9 mouse cellular contexts compared by ENCODE assay signal in the genomic region with DNA sequence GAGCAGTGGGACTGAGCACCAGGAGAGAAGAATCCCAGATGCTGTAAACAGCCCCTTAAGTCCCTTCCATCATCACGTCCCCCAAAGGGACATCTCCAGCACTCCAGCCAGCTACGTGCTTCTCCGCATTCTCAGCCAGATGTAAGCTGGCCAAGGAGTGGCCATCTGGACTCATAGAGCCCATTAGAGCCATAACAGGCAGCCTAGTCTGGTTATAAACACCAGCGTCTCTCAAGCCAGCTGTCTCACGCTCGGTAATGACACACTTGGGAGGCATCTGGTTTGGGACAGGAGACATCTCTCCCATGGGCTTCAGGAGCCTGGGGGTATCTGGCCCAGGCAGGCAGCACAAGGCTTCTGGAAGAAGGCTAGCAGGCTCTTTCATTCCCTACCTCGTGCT. TPM values are rescaled to one million over a fixed set of nuclear protein-coding genes. Genes with fewer than 3 reads are reported as not detected.
DNase-seq lines count a peak whose midpoint lies in the region; ATAC-seq and TF ChIP-seq lines count a peak whose summit lies in the region.
"Had no signal": no experiment of that assay in that cellular context is flagged by ENCODE, and none has a peak within 500 bp of the region (broad histone marks: within the 10 kb centered on the region; RNA-seq: fewer than 3 reads in every experiment).

No protein-coding gene starts in this region.

- 77% methylated on average over 7 of the region's 7 CpGs for WGBS in forebrain, embryonic 14.5 days
- 75% methylated on average over 7 of the region's 7 CpGs for WGBS in forebrain, embryonic 15.5 days
- WGBS in limb, embryonic 10.5 days = 28% methylated on average over 7 of the region's 7 CpGs
- 60% methylated on average over 7 of the region's 7 CpGs for WGBS in thymus, adult 2 months

- no peaks in the 10 kb centered on the region for H3K27me3 ChIP-seq in forebrain, embryonic 14.5 days (replicated peaks; ENCODE audit: control insufficient read depth, insufficient read depth, low read length)
- H3K27me3 ChIP-seq in forebrain, embryonic 15.5 days = no peaks in the 10 kb centered on the region
- 0 out of 2 replicates have a peak, but pooled peaks cover 12% of the 10 kb centered on the region for H3K27me3 ChIP-seq in limb, embryonic 10.5 days (ENCODE audit: low read depth, poor library complexity, severe bottlenecking)
- no peaks in the 10 kb centered on the region for H3K27me3 ChIP-seq in thymus, adult 2 months (ENCODE audit: control insufficient read depth, insufficient read depth, low read length)

- TF ChIP-seq POLR2A in thymus, adult 2 months (IDR thresholded peaks at IDR 0.05; ENCODE audit: control insufficient read depth, extremely low read depth, insufficient read depth, low read length, poor library complexity) = no peak

- DNase-seq in forebrain, embryonic 14.5 days (ENCODE audit: low spot score) = peak; percentile 33
- DNase-seq in MN1 (ENCODE audit: low spot score) = peak; percentile 96
- DNase-seq in gastrocnemius, postnatal 10 days = peak; percentile 32
- peak; percentile 49 for DNase-seq in limb, embryonic 10.5 days (ENCODE audit: low spot score)
- DNase-seq in thymus, adult 2 months = no peak
- DNase-seq in layer of hippocampus, postnatal 14 days (ENCODE audit: low spot score in 2 of 2) = no peak
- DNase-seq: liver, embryonic 13.5 days had no signal

- ATAC-seq in forebrain, embryonic 14.5 days = no peak
- no peak for ATAC-seq in forebrain, embryonic 15.5 days (replicated peaks)
- no peak for ATAC-seq in granulocyte monocyte progenitor cell, adult 5-6 weeks (replicated peaks; ENCODE audit: poor library complexity, severe bottlenecking)

- H3K9me3 ChIP-seq in forebrain, embryonic 14.5 days (replicated peaks; ENCODE audit: control insufficient read depth, low read length) = no peaks in the 10 kb centered on the region
- no peaks in the 10 kb centered on the region for H3K9me3 ChIP-seq in forebrain, embryonic 15.5 days
- H3K9me3 ChIP-seq in limb, embryonic 10.5 days (replicated peaks) = no peaks in the 10 kb centered on the region
- H3K9me3 ChIP-seq: liver, embryonic 13.5 days had no signal

- H3K9ac ChIP-seq in forebrain, embryonic 14.5 days (ENCODE audit: low read length) = no peak overlapping the region
- no peak overlapping the region for H3K9ac ChIP-seq in forebrain, embryonic 15.5 days (replicated peaks)
- H3K9ac ChIP-seq: liver, embryonic 13.5 days had no signal

- no peaks in the 10 kb centered on the region for H3K4me1 ChIP-seq in forebrain, embryonic 14.5 days (ENCODE audit: control insufficient read depth, insufficient read depth, low read length)
- H3K4me1 ChIP-seq in forebrain, embryonic 15.5 days = peaks cover 7% of the 10 kb centered on the region; the same call in 1 of the 2 replicates
- peaks cover 21% of the 10 kb centered on the region for H3K4me1 ChIP-seq in limb, embryonic 10.5 days
- H3K4me1 ChIP-seq in thymus, adult 2 months (replicated peaks; ENCODE audit: control insufficient read depth, insufficient read depth, low read length) = no peaks in the 10 kb centered on the region
- H3K4me1 ChIP-seq: liver, embryonic 13.5 days had no signal

- H3K27ac ChIP-seq in forebrain, embryonic 14.5 days (ENCODE audit: low read depth, low read length) = no peak overlapping the region
- no peak overlapping the region for H3K27ac ChIP-seq in forebrain, embryonic 15.5 days (replicated peaks)
- H3K27ac ChIP-seq in limb, embryonic 10.5 days = no peak overlapping the region
- no peak overlapping the region for H3K27ac ChIP-seq in thymus, adult 2 months (ENCODE audit: control insufficient read depth, insufficient read depth, low read length)
- H3K27ac ChIP-seq: liver, embryonic 13.5 days had no signal

- H3K36me3 ChIP-seq in forebrain, embryonic 14.5 days (ENCODE audit: control insufficient read depth, insufficient read depth, low read length) = no peaks in the 10 kb centered on the region
- H3K36me3 ChIP-seq in forebrain, embryonic 15.5 days = no peaks in the 10 kb centered on the region
- H3K36me3 ChIP-seq in limb, embryonic 10.5 days = no peaks in the 10 kb centered on the region
- no peaks in the 10 kb centered on the region for H3K36me3 ChIP-seq in thymus, adult 2 months (ENCODE audit: control insufficient read depth, insufficient read depth, low read length)
- H3K36me3 ChIP-seq: liver, embryonic 13.5 days had no signal

- H3K4me2 ChIP-seq in forebrain, embryonic 14.5 days (ENCODE audit: low read length) = no peak overlapping the region
- no peak overlapping the region for H3K4me2 ChIP-seq in forebrain, embryonic 15.5 days (replicated peaks)
- H3K4me2 ChIP-seq: liver, embryonic 13.5 days had no signal

- H3K4me3 ChIP-seq in forebrain, embryonic 14.5 days (ENCODE audit: low read depth, low read length) = no peak overlapping the region
- H3K4me3 ChIP-seq in forebrain, embryonic 15.5 days = no peak overlapping the region
- H3K4me3 ChIP-seq in limb, embryonic 10.5 days = no peak overlapping the region
- H3K4me3 ChIP-seq in thymus, adult 2 months (ENCODE audit: control insufficient read depth, insufficient read depth, low read length) = no peak overlapping the region
- H3K4me3 ChIP-seq: liver, embryonic 13.5 days had no signal

- no peak for TF ChIP-seq CTCF in thymus, adult 2 months (IDR thresholded peaks at IDR 0.05; ENCODE audit: borderline replicate concordance, control insufficient read depth, extremely low read depth, insufficient read depth, low read length, poor library complexity)

RNA-seq across cellular contexts. Expression of a gene that starts 11.8 kb away (rescaled TPM):
- polyA plus RNA-seq in forebrain, embryonic 14.5 days (2014; fragmentation: Nextera tagmentation; extraction: Ambion mirVana) = 2.3 and 3.8 TPM in 2 replicates
- polyA plus RNA-seq in forebrain, embryonic 15.5 days (2015; fragmentation: Nextera tagmentation; extraction: Ambion mirVana) = 1.1 and 1.9 TPM in 2 replicates
- not detected for total RNA-seq in gastrocnemius, postnatal 10 days (2021)
- polyA plus RNA-seq in limb, embryonic 10.5 days (2016; fragmentation: Nextera tagmentation; extraction: Ambion mirVana) = not detected in 2 replicates
- 0.23 and 0.43 TPM in 2 replicates for polyA plus RNA-seq in thymus, adult 2 months (2012; rRNA removed)
- total RNA-seq in granulocyte monocyte progenitor cell, adult 5-6 weeks (2014; fragmentation: Nextera tagmentation) = not detected in 2 replicates
- total RNA-seq in granulocyte monocyte progenitor cell, adult 5-6 weeks (2017) = not detected in 2 replicates
- 10 to 100 TPM; 13.1 to 16.7 TPM for total RNA-seq in layer of hippocampus, postnatal 14 days (2021)
- polyA plus RNA-seq: liver, embryonic 13.5 days had no signal

RNA-seq across cellular contexts. Expression of a gene that starts 52.4 kb away (rescaled TPM):
- 14.4 and 18.5 TPM in 2 replicates for polyA plus RNA-seq in forebrain, embryonic 14.5 days (2014; fragmentation: Nextera tagmentation; extraction: Ambion mirVana)
- 15.2 and 17.6 TPM in 2 replicates for polyA plus RNA-seq in forebrain, embryonic 15.5 days (2015; fragmentation: Nextera tagmentation; extraction: Ambion mirVana)
- total RNA-seq in gastrocnemius, postnatal 10 days (2021) = 1 to 10 TPM; 3.3 to 3.8 TPM
- polyA plus RNA-seq in limb, embryonic 10.5 days (2016; fragmentation: Nextera tagmentation; extraction: Ambion mirVana) = 16.3 and 18.2 TPM in 2 replicates
- 3.9 and 4.8 TPM in 2 replicates for polyA plus RNA-seq in thymus, adult 2 months (2012; rRNA removed)
- 1.8 and 2.9 TPM in 2 replicates for total RNA-seq in granulocyte monocyte progenitor cell, adult 5-6 weeks (2014; fragmentation: Nextera tagmentation)
- 3.7 and 6.9 TPM in 2 replicates for total RNA-seq in granulocyte monocyte progenitor cell, adult 5-6 weeks (2017)
- 10 to 100 TPM; 19.8 to 21.0 TPM for total RNA-seq in layer of hippocampus, postnatal 14 days (2021)

Comparison
In these comparisons a context has a peak if more than half of its experiments do, and no peak if none do; other contexts are left out.
1. DNase-seq: peak in forebrain, embryonic 14.5 days (single experiment), MN1 (single experiment), gastrocnemius, postnatal 10 days (single experiment) and limb, embryonic 10.5 days (single experiment); none in thymus, adult 2 months (single experiment) and layer of hippocampus, postnatal 14 days (0 of 2).